Mouse (Mus musculus) retina, postnatal 7 days (tissue): Measurements from ENCODE around the gene Gm11596.
"Not testable (repeated sequence)": the region's sequence is repeated elsewhere in the genome, so short reads cannot be mapped to it uniquely, and the experiment has no call there.

Experiments
- DNase-seq: peaks from one replicate; pipeline ENCODE4 v3.0.0-alpha.2; 2012; ENCODE audit warnings: low read depth, low spot score

Gene Gm11596

DNA sequence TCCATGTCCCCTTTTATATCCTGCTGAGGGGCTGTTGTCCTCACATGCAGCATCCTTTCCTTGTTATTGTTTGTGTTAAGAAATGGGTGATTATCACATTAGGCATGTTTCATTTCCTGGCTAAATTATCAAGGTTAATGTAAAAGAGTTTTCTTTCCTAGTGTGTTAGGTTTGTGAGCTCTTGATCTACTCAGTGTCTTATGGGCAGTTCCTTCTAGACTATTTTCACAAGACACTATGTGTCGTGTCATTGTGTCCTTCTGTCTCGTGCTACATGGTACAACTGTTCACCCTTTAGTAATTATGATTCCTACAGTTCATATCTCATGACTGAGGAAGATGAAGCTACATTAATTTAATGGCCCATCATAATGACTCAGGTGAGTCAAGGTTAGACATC, at the start of gene Gm11596:
TSS of gene Gm11596 (minus strand) at position 101 of the 400 bp plus-strand sequence.
- DNase-seq: no peak

DNA sequence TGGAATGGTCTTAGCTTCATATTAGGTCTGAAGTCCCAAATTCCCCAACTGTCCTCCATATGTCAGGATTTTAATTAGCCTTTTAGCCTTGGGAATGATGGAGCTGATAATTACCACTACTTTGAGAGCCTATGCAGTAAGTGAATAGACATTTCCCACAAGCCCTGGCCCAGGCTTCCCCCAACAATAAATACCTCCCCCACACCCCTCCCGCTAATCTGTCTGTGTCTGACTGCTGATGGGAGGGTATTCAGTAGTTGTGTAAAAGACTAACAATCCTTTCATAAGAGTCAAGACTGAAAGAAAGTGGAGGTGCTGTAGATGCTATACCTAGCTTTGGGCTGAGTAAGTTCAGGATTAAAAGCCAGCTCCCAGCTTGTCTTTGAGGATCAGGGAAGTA, 48.9 kb upstream of the Gm11596 start:
- no peak for DNase-seq

DNA sequence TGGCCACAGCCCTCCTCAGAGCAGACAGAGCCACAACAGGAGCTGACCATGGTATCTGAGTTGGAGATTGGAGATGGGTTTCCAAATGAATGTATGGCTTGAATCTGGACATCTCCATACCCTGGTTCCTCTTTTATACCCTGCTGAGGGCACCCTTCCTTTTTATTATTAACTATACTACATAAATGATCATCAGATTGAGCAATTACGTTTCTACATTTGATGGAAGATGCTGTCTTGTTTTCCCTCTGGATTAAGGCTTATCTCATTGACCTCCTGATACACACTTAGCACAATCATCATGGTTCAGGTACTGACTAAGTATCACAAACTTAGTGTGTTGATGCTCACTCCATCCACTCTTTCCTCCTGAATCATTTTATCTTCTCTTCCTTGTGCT, 44.7 kb upstream of the Gm11596 start, which contains the start of gene 2300003K06Rik:
TSS of gene 2300003K06Rik (minus strand) at position 101 of the 400 bp plus-strand sequence.
- DNase-seq: no peak

DNA sequence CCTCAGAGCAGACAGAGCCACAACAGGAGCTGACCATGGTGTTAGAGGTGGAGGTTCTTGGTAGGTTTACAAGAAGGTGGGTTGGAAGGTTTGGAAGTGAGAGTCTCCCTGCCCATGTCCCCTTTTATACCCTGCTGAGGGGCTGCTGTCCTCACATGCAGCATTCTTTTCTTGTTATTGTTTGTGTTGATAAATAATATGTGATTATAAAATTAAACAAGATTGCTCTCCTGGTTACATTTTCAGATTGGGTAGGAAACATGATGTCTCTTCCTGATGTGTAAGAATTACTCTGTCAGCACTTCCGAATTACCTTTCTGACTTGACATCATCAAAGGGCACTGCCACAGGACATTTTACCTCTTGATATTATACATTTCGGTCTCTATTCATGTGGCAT, 22.3 kb upstream of the Gm11596 start, which contains the start of gene Gm11564:
TSS of gene Gm11564 (minus strand) at position 101 of the 400 bp plus-strand sequence.
- not testable (repeated sequence) for DNase-seq

DNA sequence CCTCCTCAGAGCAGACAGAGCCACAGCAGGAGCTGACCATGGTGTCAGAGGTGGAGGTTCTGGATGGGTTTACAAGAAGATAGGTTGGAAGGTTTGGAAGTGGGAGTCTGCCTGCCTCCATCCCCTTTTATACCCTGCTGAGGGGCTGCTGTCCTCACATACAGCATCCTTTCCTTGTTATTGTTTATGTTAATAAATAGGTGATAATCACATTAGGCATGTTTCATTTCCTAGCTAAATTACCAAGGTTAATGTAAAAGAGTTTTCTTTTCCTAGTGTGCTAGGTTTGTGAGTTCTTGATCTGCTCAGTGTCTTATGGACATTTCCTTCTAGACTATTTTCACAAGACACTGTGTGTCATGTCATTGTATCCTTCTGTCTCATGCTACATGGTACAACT, 16.5 kb upstream of the Gm11596 start, which contains the start of gene Krtap4-13:
TSS of gene Krtap4-13 (minus strand) at position 101 of the 400 bp plus-strand sequence.
- not testable (repeated sequence) for DNase-seq

DNA sequence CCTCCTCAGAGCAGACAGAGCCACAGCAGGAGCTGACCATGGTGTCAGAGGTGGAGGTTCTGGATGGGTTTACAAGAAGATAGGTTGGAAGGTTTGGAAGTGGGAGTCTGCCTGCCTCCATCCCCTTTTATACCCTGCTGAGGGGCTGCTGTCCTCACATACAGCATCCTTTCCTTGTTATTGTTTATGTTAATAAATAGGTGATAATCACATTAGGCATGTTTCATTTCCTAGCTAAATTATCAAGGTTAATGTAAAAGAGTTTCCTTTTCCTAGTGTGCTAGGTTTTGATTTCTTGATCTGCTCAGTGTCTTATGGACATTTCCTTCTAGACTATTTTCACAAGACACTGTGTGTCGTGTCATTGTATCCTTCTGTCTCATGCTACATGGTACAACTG, 11.1 kb upstream of the Gm11596 start, which contains the start of gene Gm11554:
TSS of gene Gm11554 (minus strand) at position 101 of the 400 bp plus-strand sequence.
- DNase-seq: not testable (repeated sequence)

DNA sequence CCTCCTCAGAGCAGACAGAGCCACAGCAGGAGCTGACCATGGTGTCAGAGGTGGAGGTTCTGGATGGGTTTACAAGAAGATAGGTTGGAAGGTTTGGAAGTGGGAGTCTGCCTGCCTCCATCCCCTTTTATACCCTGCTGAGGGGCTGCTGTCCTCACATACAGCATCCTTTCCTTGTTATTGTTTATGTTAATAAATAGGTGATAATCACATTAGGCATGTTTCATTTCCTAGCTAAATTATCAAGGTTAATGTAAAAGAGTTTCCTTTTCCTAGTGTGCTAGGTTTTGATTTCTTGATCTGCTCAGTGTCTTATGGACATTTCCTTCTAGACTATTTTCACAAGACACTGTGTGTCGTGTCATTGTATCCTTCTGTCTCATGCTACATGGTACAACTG, 5.6 kb upstream of the Gm11596 start, which contains the start of gene Gm11569:
TSS of gene Gm11569 (minus strand) at position 101 of the 400 bp plus-strand sequence.
- DNase-seq: not testable (repeated sequence)

DNA sequence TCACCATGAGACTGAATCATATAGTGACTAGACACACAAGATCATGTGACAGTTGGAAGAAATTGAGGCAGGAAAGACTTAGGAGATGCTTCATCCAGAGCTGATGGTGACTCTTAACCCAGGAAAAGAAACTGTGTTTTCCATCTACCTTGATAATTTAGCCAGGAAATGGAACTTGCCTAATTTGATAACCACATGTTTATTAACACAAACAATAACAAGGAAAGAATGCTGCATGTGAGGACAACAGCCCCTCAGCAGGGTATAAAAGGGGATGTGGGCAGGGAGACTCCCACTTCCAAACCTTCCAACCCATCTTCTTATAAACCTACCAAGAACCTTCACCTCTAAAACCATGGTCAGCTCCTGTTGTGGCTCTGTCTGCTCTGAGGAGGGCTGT, 8.4 kb downstream of the Gm11596 start, which contains the start of gene Krtap4-9:
TSS of gene Krtap4-9 (plus strand) at position 301 of the 400 bp plus-strand sequence.
- not testable (repeated sequence) for DNase-seq

DNA sequence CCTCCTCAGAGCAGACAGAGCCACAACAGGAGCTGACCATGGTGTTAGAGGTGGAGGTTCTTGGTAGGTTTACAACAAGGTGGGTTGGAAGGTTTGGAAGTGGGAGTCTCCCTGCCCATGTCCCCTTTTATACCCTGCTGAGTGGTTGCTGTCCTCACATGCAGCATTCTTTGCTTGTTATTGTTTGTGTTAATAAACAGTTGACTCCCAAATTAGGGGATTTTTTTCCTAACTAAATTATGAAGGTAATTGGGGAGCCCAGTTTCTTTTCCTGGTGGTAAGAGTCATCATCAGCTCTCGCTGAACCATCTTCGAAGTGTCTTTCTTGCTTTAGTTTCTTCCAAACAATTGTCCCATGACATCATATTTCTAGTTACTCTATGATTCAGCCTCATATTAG, 12.7 kb downstream of the Gm11596 start, which contains the start of gene Krtap4-8:
TSS of gene Krtap4-8 (minus strand) at position 101 of the 400 bp plus-strand sequence.
- DNase-seq: no peak

DNA sequence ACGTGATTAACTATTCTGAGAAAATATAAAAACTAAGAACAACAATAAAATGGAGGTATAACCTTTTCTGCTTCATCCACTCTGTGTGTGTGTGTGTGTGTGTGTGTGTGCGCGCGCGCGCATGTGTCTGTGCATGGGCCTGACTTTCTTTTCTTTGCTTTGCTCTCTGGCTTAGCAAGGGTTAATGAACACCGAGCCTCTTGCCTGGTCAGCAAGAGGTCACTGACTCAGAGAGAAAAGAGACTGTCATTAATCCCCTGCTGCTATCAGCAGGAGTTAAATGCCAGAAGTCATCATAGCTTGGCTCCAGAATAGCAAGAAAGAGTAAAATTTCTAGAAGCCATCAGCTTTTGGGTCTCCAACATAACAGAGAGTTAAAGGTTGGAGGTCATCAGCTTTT, 14.9 kb downstream of the Gm11596 start:
- no peak for DNase-seq

DNA sequence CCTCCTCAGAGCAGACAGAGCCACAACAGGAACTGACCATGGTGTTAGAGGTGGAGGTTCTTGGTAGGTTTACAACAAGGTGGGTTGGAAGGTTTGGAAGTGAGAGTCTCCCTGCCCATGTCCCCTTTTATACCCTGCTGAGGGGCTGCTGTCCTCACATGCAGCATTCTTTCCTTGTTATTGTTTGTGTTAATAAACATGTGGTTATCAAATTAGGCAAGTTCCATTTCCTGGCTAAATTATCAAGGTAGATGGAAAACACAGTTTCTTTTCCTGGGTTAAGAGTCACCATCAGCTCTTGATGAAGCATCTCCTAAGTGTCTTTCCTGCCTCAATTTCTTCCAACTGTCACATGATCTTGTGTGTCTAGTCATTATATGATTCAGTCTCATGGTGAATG, 20.5 kb downstream of the Gm11596 start, which contains the start of gene Gm11595:
TSS of gene Gm11595 (minus strand) at position 101 of the 400 bp plus-strand sequence.
- DNase-seq: not testable (repeated sequence)

DNA sequence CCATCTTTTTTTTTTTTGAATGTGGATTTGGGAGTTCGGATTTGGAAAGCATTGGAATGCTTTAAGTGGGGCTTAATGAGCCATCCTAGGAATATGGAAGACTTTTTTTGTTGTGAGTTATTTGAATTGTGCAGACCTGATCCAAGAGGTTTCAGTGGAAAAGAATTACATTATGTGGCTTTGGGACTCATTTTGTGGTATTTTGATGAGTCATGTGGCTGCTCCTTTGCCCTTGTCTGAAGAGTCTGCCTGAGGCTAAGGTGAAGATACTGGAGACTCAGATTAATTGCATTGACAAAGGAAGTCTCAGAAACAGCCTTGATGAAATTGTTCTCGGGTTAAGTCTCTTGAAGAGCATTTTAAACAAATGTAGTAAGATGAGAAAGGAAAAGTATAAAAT, 24.9 kb downstream of the Gm11596 start:
- no peak for DNase-seq

DNA sequence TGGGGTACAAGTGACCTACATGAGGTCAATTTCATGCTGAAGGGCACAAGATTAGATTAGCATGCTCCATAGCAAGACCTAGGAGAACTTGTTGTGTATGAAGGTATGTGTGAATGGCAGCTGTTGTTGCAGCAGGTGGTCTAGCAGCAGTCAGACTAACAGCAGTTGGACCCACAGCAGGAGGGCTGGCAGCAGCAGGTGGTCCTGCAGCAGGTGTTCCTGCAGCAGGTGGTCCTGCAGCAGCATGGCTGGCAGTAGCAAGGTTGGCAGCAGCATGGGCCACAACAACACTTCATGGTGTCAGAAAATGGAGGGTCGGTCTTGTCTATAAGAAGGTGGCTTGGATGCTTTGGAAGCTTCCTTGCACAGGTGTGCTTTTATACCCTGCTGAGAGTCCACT, 34.4 kb downstream of the Gm11596 start:
- no peak for DNase-seq

DNA sequence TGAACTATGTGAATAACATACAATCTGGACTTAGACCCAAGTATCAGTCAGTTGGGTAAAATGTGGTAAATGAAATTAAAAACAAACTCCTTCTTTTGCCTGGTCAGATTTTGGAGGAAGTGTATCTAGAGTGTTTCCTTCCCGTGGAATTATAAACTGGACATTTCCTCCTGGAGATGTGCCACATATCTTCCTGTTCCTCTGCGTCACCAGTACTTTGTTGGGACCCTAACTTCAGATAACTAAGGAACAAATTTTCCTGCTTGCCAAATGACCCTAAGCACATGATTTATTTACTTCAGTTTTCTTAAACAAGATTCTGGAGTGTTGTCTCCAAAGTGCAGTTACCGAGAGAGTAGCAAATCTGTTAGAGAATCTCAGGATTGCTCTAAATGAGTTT, 49.3 kb downstream of the Gm11596 start:
- no peak for DNase-seq
